In genomic region chr1:118454817-118455216, GRCm38 (mm10) we compare ENCODE assay signal across 10 mouse cellular contexts.
"Had no signal": no experiment of that assay in that cellular context is flagged by ENCODE, and none has a peak within 500 bp of the region (broad histone marks: within the 10 kb centered on the region; RNA-seq: fewer than 3 reads in every experiment).

No protein-coding gene starts in this region.

- H3K27me3 ChIP-seq: liver, embryonic 15.5 days; lung, embryonic 15.5 days; midbrain, embryonic 13.5 days had no signal

- ATAC-seq: intestine, postnatal 0 days; midbrain, embryonic 13.5 days had no signal

- H3K9me3 ChIP-seq: limb, embryonic 10.5 days; liver, embryonic 15.5 days; lung, embryonic 15.5 days; midbrain, embryonic 13.5 days had no signal

- H3K4me3 ChIP-seq: left cerebral cortex, adult 2 months; limb, embryonic 10.5 days; liver, embryonic 15.5 days; lung, embryonic 15.5 days; midbrain, embryonic 13.5 days had no signal

- H3K36me3 ChIP-seq: limb, embryonic 10.5 days; liver, embryonic 15.5 days; lung, embryonic 15.5 days; midbrain, embryonic 13.5 days had no signal

- H3K4me2 ChIP-seq: liver, embryonic 15.5 days; lung, embryonic 15.5 days; midbrain, embryonic 13.5 days had no signal

- H3K9ac ChIP-seq: liver, embryonic 15.5 days; lung, embryonic 15.5 days; midbrain, embryonic 13.5 days had no signal

- DNase-seq: kidney, adult 8-10 months; kidney, postnatal 25 days; lung, postnatal 14 days; thymus, postnatal 36 days had no signal

- H3K27ac ChIP-seq: left cerebral cortex, adult 2 months; limb, embryonic 10.5 days; liver, embryonic 15.5 days; lung, embryonic 15.5 days; midbrain, embryonic 13.5 days had no signal
